Mouse (Mus musculus): ENCODE results near the gene F8. TPM values are rescaled to one million over a fixed set of nuclear protein-coding genes. Genes with fewer than 3 reads are reported as not detected.
"Not testable (repeated sequence)": the region's sequence is repeated elsewhere in the genome, so short reads cannot be mapped to it uniquely, and the experiment has no call there.

F8 gene
- under 1 TPM; 0.42 to 0.73 TPM for polyA plus RNA-seq (2017; shearing (Covaris generic))

GRCm38 (mm10) chrX:75382195-75382771 is at the start of gene F8, which contains the start of gene Fundc2:
Gene F8, minus strand, starts transcription at chrX:75382615.
Gene Fundc2, plus strand, starts transcription at chrX:75382399.
- ATAC-seq = peak; percentile 97

DNA sequence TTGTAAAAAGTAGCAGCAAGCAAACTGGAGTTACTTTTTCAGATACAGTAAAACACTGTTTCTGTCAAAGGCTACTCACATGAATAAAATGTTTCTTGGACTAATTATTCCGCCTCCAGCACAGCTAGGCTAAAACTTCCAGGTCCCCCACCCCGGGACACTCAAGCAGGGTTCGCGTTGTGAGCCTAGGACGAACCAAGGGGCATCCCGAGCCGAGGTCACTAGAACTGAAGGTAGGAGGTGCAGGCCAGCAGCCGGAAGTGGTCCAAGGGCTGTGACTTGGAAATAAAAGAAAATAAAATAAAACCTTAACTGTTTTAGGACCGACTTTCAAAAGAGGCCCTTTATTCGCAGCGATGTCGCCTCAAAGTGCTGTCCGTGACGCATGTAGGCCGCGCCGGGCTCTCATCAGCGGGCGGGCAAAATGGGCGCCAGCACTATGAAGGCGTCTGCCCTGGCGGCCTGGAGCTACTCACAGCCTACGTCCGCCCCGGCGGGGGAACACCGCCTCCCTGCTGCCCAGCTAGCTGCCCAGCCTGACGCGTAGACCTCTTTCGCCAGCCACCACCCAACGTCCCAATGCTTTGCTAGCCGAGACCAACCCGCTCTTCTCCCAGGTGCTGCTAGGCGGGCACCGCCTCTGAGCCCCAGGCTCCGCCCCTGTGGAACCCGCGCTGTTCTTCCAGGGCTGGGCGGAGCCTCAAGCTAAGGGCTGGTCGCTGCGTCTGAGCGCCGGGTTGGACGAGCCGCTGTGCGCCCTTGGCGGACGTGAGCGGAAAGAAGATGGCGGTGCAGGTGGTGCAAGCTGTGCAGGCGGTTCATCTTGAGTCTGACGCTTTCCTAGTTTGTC is 33.7 kb upstream of the F8 start, which contains the start of the genes Cmc4, Mtcp1 and Brcc3:
Gene Cmc4, minus strand, starts transcription at position 649 of the 850 bp plus-strand sequence.
Gene Mtcp1, minus strand, starts transcription at position 653 of the 850 bp plus-strand sequence.
Gene Brcc3, plus strand, starts transcription at position 693 of the 850 bp plus-strand sequence.
- ATAC-seq = peak; percentile 98

- no peak for ATAC-seq
These were observed 27.3 kb upstream of the F8 start for GRCm38 (mm10) chrX:75409711-75410110.

DNA sequence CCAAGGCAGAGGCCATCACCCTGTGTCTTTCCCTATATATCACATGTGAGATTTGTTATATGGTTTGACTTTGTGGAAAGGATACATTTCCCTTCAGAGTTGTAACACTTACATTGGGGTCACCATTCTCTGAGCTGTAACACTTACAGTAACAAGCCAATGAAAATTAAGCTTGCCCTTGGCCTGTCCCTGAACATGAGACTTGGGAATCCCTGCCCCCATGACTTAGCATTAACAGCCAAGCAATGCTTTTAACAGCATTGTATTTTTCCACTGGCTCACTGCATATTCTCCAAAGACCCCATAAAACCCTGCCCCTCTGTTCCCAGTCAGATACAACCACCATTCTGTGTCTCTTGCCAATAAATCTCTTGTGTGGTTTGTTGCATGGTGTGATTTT is 20.9 kb upstream of the F8 start:
- ATAC-seq = no peak

- ATAC-seq = no peak
These were observed 20.3 kb upstream of the F8 start for GRCm38 (mm10) chrX:75402668-75403067.

DNA sequence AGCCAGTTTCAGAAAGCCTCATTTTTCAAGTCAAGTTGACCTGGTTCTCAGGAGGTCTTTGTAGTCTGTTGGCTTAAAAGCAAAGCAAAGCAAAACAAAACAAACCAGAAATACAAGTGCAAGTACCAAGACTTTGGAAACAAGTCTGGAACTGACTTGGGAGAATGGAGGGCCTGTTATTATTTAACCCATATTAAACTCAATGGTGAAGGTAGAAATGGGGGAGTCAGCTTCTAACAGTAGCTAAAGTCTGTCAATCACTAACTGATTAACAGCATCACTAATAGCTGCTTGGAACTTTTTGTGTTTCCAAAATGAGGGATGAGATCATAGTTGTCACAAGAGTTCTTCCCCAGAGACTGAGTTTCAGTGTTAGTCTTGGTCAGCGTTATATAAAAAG is 17.1 kb upstream of the F8 start:
- ATAC-seq = no peak

DNA sequence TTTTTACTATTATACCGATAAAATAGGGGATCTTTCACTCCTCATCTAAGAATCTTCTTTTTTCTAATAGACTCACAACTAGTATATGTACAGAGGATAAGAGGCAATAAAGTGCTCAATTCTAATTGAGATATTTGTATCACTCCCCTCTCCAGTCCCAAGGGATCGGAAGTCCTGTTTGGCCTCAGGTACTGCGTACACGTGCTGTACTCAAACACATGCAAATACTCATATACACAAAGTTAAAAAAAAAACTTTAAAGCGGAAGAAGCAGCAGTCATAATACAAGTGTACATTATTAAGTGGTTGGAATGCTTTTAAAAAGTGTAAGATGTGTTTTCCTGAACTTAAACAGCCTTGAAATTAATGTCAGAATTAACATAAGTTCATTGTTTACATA is 716 bp downstream of the F8 start:
- ATAC-seq = no peak

DNA sequence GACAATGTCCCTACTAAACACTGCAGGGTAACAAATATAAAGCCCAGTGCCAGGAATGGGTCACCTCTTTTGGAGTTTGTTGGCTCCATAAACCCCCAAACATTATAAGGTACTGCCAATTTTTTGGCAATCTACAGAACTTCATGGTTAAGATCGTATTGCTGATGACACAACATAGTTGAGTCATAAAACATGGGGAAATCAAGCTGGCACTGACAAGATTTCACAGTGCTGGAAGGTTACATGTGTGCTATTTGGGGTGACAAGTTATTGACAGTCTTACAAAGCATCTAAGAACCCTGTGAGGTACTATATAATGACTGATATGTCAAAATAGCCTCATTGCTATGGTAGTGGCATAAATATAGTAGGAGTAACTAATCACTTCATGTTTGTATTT is 1.2 kb downstream of the F8 start:
- ATAC-seq = no peak

- ATAC-seq = no peak
These were observed 5.6 kb downstream of the F8 start for GRCm38 (mm10) chrX:75376815-75377214.

- no peak for ATAC-seq
These were observed 9.6 kb downstream of the F8 start for GRCm38 (mm10) chrX:75372666-75373425.

DNA sequence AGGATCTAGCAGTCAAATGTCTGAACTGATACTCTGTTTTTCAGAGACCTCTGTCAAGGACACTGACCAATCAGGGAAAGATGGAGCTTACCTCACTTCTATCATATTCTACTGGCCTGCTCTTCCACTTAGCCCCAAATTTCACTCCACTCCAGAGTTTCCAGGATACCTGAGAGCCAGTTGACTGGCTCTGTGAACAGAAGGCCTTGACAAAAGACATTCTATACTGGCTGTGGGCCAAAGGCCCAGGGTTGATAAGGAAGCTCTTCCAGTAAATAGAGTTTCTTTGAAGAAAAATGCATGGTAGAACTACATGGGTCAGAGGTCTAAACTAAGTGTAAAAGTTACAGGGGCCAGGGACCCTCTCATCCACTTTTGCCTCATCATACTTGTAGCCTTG is 12.2 kb downstream of the F8 start:
- ATAC-seq = no peak

DNA sequence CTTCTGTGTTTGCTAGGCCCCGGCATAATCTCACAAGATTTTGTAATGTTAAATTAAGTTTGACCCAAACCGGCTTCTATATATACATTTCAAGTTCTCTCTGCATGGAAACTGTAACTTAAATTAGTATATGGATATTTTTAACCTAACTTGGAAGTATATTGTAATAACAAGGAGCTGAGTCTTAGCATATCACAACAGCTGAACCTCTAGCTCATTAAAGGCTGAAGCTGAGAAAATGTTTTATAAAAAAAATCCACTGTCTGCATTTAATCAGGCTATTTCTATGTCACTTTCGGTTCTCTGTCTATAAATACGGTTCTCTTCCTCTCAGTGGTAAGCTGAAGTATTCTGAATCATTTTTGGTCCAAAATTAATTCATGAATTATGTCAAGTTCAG is 58.9 kb downstream of the F8 start:
- ATAC-seq = no peak

- ATAC-seq = no peak
These were observed 110.7 kb downstream of the F8 start for GRCm38 (mm10) chrX:75271676-75272075.

GRCm38 (mm10) chrX:75233603-75234376 is 148.6 kb downstream of the F8 start:
- peak; percentile 54 for ATAC-seq

DNA sequence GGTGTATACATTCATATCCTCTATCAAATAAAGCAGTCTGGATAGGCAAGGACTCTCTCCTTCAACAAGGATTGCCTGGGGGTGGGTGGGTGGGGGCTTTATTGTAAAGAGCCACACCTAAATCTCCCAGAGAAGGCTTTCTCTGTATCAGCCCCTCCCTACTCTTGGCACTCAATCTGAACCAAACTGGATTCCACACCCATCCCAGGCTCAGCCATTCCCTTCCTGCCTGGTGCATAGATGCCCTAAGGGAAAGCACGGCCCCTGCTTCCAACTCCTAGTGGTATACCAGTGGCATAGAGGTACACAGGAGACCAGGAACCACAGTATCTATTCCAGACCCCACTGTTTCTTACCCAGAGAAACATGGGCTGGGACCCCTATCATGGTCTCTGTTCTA is 151.0 kb downstream of the F8 start:
- no peak for ATAC-seq

- no peak for ATAC-seq
These were observed 218.7 kb downstream of the F8 start, which contains the start of gene Smim9 for GRCm38 (mm10) chrX:75163670-75164069. Gene Smim9, minus strand, starts transcription at chrX:75163770.

- no peak for ATAC-seq
These were observed 226.7 kb downstream of the F8 start for GRCm38 (mm10) chrX:75155576-75156243.

DNA sequence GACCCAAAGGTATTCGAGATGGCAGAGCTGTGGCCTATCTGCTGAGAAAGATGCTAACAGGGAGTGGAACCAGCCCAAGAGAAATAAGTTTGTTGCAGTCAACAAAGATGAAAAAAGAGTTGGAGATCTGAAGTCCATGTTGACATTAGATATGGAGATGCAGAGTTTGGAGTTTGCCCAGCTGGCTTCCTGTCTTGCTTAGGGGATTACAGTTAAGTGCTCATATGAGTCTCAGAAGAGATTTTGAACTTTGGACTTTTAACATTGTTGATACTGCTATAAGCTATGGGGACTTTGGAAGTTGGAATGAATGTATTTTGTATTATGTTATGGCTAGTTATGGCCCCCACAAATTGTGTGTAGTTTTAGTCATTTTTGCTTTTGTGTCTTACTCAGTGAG is 230.2 kb downstream of the F8 start:
- ATAC-seq = no peak

GRCm38 (mm10) chrX:75150304-75150703 is 232.1 kb downstream of the F8 start:
- ATAC-seq = no peak

- no peak for ATAC-seq
These were observed 234.0 kb downstream of the F8 start for GRCm38 (mm10) chrX:75148414-75148813.

GRCm38 (mm10) chrX:75143124-75143555 is 239.3 kb downstream of the F8 start:
- not testable (repeated sequence) for ATAC-seq

DNA sequence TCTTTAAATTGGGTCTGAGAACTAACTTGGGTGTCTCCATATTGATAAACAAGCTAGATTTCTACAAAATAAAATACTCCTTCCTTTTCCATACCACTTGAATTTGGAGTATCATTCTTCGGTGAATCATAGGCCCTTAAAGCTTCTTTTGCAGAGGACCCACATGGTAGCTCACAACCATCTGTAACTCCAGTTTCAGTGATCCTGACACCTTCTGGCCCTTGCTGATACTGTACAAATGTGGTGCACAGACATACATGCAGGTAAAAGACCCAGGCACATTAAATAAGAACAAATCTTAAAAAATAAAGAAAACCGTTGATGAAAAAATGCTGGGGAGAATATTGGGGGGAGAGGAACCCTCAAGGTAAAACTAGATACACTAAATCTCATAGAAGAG is 244.2 kb downstream of the F8 start:
- no peak for ATAC-seq

All from CD4-positive, CD25-positive, alpha-beta regulatory T cell, adult 4 months (primary cell).